Mouse (Mus musculus) left cerebral cortex, postnatal 25 days (tissue): ENCODE data around the gene Tfcp2. TPM values are rescaled to one million over a fixed set of nuclear protein-coding genes. Genes with fewer than 3 reads are reported as not detected.

Source experiments
- DNase-seq, 2 experiments: peaks; one replicate each; pipeline ENCODE4 v3.0.0; 2022; ENCODE audit warnings: low spot score in 2 of 2, mixed read lengths in 1 of 2
- intact Hi-C: fragments of 180-260 bp; cut with DNase I; formaldehyde crosslinking; loops from one replicate; pipeline ENCODE4 v1.15.1; 2025
- total RNA-seq, 2 experiments: library from RNA; stranded (reverse); gene quantifications; 2 replicates each; pipeline ENCODE4 v1.2.3; 2021

The Tfcp2 gene
- total RNA-seq, 2 experiments from 2014 or later: 28.9 to 30.3 TPM

GRCm38 (mm10) chr15:100457340-100457739, 94.5 kb downstream of the Tfcp2 start:
- peak; percentile 60 to 67 for DNase-seq
- intact Hi-C loops: loop anchor here (5.0 to 10.0 kb wide), 2 partner anchors 70 to 193 kb away; no protein-coding TSS in a partner anchor

GRCm38 (mm10) chr15:100456356-100456991, 95.3 kb downstream of the Tfcp2 start:
- no peak for DNase-seq
- intact Hi-C loops: loop anchor here (5.0 to 10.0 kb wide), 2 partner anchors 69 to 192 kb away; no protein-coding TSS in a partner anchor

GRCm38 (mm10) chr15:100452486-100452885, 99.3 kb downstream of the Tfcp2 start:
- DNase-seq: no peak
- intact Hi-C loops: loop anchor here (10.0 kb wide), 1 partner anchor 188 kb away; no protein-coding TSS in a partner anchor

- DNase-seq: peak in 1 of 2 experiments; percentile 44
- intact Hi-C loops: loop anchor here (10.0 kb wide), 1 partner anchor 186 kb away; no protein-coding TSS in a partner anchor
Measured at GRCm38 (mm10) chr15:100451245-100451644, 100.6 kb downstream of the Tfcp2 start.

GRCm38 (mm10) chr15:100449495-100449894, 102.3 kb downstream of the Tfcp2 start:
- intact Hi-C loops: no loop called here
- DNase-seq: no peak

GRCm38 (mm10) chr15:100448572-100448971, 103.2 kb downstream of the Tfcp2 start:
- intact Hi-C loops: no loop called here
- DNase-seq: no peak

Other genes starting within 250 kb of the Tfcp2 start
- gene Mettl7a1, start 247.9 kb downstream of the Tfcp2 start, total RNA-seq: 10 to 100 TPM; 27.0 to 31.6 TPM
- gene Mettl7a3, start 217.1 kb downstream of the Tfcp2 start, total RNA-seq: under 1 TPM; 0.37 to 0.48 TPM
- not detected for gene Methig1, start 198.9 kb downstream of the Tfcp2 start, total RNA-seq
- gene Mettl7a2, start 198.8 kb downstream of the Tfcp2 start, total RNA-seq: under 1 TPM; 0.27 to 0.30 TPM
- not detected for gene Higd1c, start 187.5 kb downstream of the Tfcp2 start, total RNA-seq
- gene Gm5475, start 129.9 kb downstream of the Tfcp2 start, total RNA-seq: not detected
- 10 to 100 TPM; 54.1 to 63.5 TPM for gene Slc11a2, start 126.9 kb downstream of the Tfcp2 start, total RNA-seq
- gene Letmd1, start 83.0 kb downstream of the Tfcp2 start, total RNA-seq: 10 to 100 TPM; 60.7 to 63.6 TPM
- 10 to 100 TPM; 36.2 to 36.8 TPM for gene Csrnp2, start 56.5 kb downstream of the Tfcp2 start, total RNA-seq
- gene Pou6f1, start 48.0 kb upstream of the Tfcp2 start, total RNA-seq: 100 to 1,000 TPM; 132 to 133 TPM
- gene Dazap2, start 63.3 kb upstream of the Tfcp2 start, total RNA-seq: 100 to 1,000 TPM; 109 to 112 TPM
- 1 to 10 TPM; 1.6 to 2.2 TPM for gene Smagp, start 84.9 kb upstream of the Tfcp2 start, total RNA-seq
- 1 to 10 TPM; 5.5 to 6.7 TPM for gene Bin2, start 117.5 kb upstream of the Tfcp2 start, total RNA-seq
- 1 to 10 TPM; 1.7 to 5.0 TPM for gene Cela1, start 135.9 kb upstream of the Tfcp2 start, total RNA-seq
- gene Galnt6, start 177.4 kb upstream of the Tfcp2 start, total RNA-seq: 1 to 10 TPM; 2.9 to 4.0 TPM
- gene Slc4a8, start 209.7 kb upstream of the Tfcp2 start, total RNA-seq: 10 to 100 TPM; 66.5 to 79.7 TPM